Mouse (Mus musculus) hematopoietic stem cell, adult 5-6 weeks (primary cell): ENCODE measurements around the gene Ghrhr. TPM values are rescaled to one million over a fixed set of nuclear protein-coding genes. Genes with fewer than 3 reads are reported as not detected.

ENCODE experiments used
- ATAC-seq, 2 experiments: fragments of 125-278 bp in 1 of 2; replicated peaks in 1 of 2; 2 replicates each; pipeline ENCODE4 v1.8.0; 2016 to 2017; ENCODE audit warnings: inconsistent platforms in 2 of 2, mild to moderate bottlenecking in 2 of 2, moderate number of reproducible peaks in 2 of 2, low read depth in 1 of 2, moderate TSS enrichment in 1 of 2; ENCODE audit not compliant: low FRiP score in 2 of 2, poor library complexity in 2 of 2, severe bottlenecking in 2 of 2, insufficient read depth in 1 of 2, low TSS enrichment in 1 of 2
- total RNA-seq: library from RNA; stranded (forward); fragments of 172-1452, 232-1000 nt; gene quantifications from 2 replicates; pipeline ENCODE4 v1.2.3, GENCODE M21; 2017

Gene Ghrhr
- total RNA-seq, 1 experiment from 2014 or later, result not detected

- ATAC-seq, result no peak
These were observed 31.2 kb downstream of the Ghrhr start for GRCm38 (mm10) chr6:55407345-55407744.

GRCm38 (mm10) chr6:55410119-55410775 is 34.2 kb downstream of the Ghrhr start:
- no peak for ATAC-seq

- no peak for ATAC-seq
These were observed 34.9 kb downstream of the Ghrhr start for GRCm38 (mm10) chr6:55410977-55411376.

- no peak for ATAC-seq
These were observed 40.1 kb downstream of the Ghrhr start for GRCm38 (mm10) chr6:55416202-55416601.

- ATAC-seq, result no peak
These were observed 42.8 kb downstream of the Ghrhr start for GRCm38 (mm10) chr6:55418746-55419410.

GRCm38 (mm10) chr6:55420411-55420810 is 44.3 kb downstream of the Ghrhr start:
- no peak for ATAC-seq

- no peak for ATAC-seq
These were observed 44.8 kb downstream of the Ghrhr start for GRCm38 (mm10) chr6:55420869-55421361.

- ATAC-seq, result no peak
These were observed 56.0 kb downstream of the Ghrhr start for GRCm38 (mm10) chr6:55432121-55432520.

GRCm38 (mm10) chr6:55434360-55434759 is 58.3 kb downstream of the Ghrhr start:
- no peak for ATAC-seq

- no peak for ATAC-seq
These were observed 59.4 kb downstream of the Ghrhr start for GRCm38 (mm10) chr6:55435266-55436159.

- ATAC-seq, result peak; percentile 74 to 79
These were observed 61.8 kb downstream of the Ghrhr start for GRCm38 (mm10) chr6:55437919-55438318.

Other genes starting within 250 kb of the Ghrhr start
- gene Crhr2, start 243.3 kb upstream of the Ghrhr start, total RNA-seq, result not detected in 2 replicates
- not detected in 2 replicates for gene Inmt, start 201.3 kb upstream of the Ghrhr start, total RNA-seq
- gene Mindy4, start 172.9 kb upstream of the Ghrhr start, total RNA-seq, result 10.2 and 14.9 TPM in 2 replicates
- gene Aqp1, start 39.9 kb upstream of the Ghrhr start, total RNA-seq, result 12.3 and 60.0 TPM in 2 replicates
- not detected in 2 replicates for gene Adcyap1r1, start 75.7 kb downstream of the Ghrhr start, total RNA-seq